Mouse (Mus musculus) midbrain, embryonic 13.5 days (tissue): ENCODE measurements around the gene Itgb1. TPM values are rescaled to one million over a fixed set of nuclear protein-coding genes. Genes with fewer than 3 reads are reported as not detected.

Experiments used
- ATAC-seq: fragments of 200-750 bp; cut with Nextera tagmentation; 2 replicates; pipeline ENCODE4 v1.8.0; 2017; ENCODE audit warnings: mild to moderate bottlenecking, moderate TSS enrichment, moderate library complexity
- H3K27ac ChIP-seq: fragments of 300-500 bp; sonication (generic); 2 replicates; pipeline ENCODE4 v1.5.1; 2015; ENCODE audit warnings: inconsistent platforms, mild to moderate bottlenecking, moderate library complexity
- H3K27me3 ChIP-seq: fragments of 300-500 bp; sonication (generic); 2 replicates; pipeline ENCODE4 v1.6.1; 2015; ENCODE audit warnings: mild to moderate bottlenecking, inconsistent platforms
- H3K36me3 ChIP-seq: fragments of 300-500 bp; sonication (generic); 2 replicates; pipeline ENCODE4 v1.6.1; 2015; ENCODE audit warnings: mild to moderate bottlenecking, inconsistent platforms
- H3K4me1 ChIP-seq: fragments of 300-500 bp; sonication (generic); replicated peaks from 2 replicates; pipeline ENCODE4 v1.6.1; 2015; ENCODE audit warnings: inconsistent platforms
- H3K4me2 ChIP-seq: fragments of 300-500 bp; sonication (generic); replicated peaks from 2 replicates; pipeline ENCODE4 v1.6.1; 2015; ENCODE audit warnings: moderate library complexity, mild to moderate bottlenecking, inconsistent platforms
- H3K4me3 ChIP-seq: fragments of 300-500 bp; sonication (generic); replicated peaks from 2 replicates; pipeline ENCODE4 v1.5.1; 2015; ENCODE audit warnings: mild to moderate bottlenecking, inconsistent platforms
- H3K9ac ChIP-seq: fragments of 300-500 bp; sonication (generic); replicated peaks from 2 replicates; pipeline ENCODE4 v1.6.1; 2015; ENCODE audit warnings: mild to moderate bottlenecking, inconsistent platforms
- H3K9me3 ChIP-seq: fragments of 300-500 bp; sonication (generic); 2 replicates; pipeline ENCODE4 v1.6.1; 2016; ENCODE audit warnings: mild to moderate bottlenecking, inconsistent platforms
- WGBS: fragments of 180-500 bp; shearing (Covaris S2); methylation state at CpG from one replicate; pipeline ENCODE4 v1.1.7; 2015; 5-methylcytosine and 5-hydroxymethylcytosine counted together
- polyA plus RNA-seq: library from polyadenylated mRNA; unstranded; fragments of >200 nt; fragmentation: Nextera tagmentation; extraction: Ambion mirVana; gene quantifications from 2 replicates; pipeline ENCODE4 v1.2.1, GENCODE M21; 2015

Itgb1 gene
- polyA plus RNA-seq, 1 experiment from 2014 or later = 86.3 TPM

DNA sequence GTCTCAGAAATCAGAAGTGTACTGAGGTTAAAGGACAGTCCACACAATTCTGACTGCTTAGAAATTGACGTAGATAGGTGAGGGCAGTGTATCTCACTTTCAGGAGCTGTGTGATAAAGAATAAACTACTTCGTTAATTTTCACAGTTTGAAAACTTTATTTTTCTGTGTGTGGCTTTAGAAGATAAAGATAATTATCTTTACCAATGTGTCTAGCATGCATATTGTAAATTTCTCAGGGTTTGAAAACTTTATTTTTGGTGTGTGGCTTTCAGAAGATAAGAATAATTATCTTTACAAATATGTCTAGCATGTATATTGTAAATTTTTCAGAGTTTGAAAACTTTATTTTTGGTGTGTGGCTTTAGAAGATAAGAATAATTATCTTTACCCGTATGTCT lies 3.2 kb downstream of the Itgb1 start:
- no peak overlapping the region for H3K9ac ChIP-seq
- 87% methylated on average over 3 of the region's 3 CpGs for WGBS
- peaks cover 31% of the 10 kb centered on the region for H3K4me1 ChIP-seq
- H3K4me2 ChIP-seq = no peak overlapping the region
- H3K27me3 ChIP-seq = no peaks in the 10 kb centered on the region
- H3K9me3 ChIP-seq = no peaks in the 10 kb centered on the region
- no peak overlapping the region for H3K4me3 ChIP-seq
- ATAC-seq = no peak
- no peak overlapping the region for H3K27ac ChIP-seq
- H3K36me3 ChIP-seq = no peaks in the 10 kb centered on the region

DNA sequence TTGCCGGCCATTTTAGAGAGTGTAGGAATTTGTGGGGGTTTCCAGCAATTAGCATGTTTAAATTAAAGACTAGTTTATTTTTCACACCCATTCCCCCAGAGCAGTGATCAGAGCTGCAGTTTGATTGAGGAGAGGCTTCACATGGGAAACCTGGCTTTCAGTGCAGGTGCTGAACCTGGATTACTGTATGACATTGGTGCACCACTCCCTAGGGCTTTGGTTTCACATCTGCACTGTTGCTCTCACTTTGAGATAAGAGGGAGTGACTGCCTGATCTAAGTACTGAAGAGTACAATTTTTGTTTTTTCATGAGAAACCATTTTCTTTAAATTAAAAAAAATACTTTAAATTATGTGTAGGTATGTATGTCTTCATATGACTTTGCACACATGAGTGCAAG lies 4.6 kb downstream of the Itgb1 start:
- no peaks in the 10 kb centered on the region for H3K9me3 ChIP-seq
- H3K27ac ChIP-seq = no peak overlapping the region
- no peaks in the 10 kb centered on the region for H3K27me3 ChIP-seq
- H3K4me3 ChIP-seq = no peak overlapping the region
- no peak overlapping the region for H3K9ac ChIP-seq
- no peaks in the 10 kb centered on the region for H3K36me3 ChIP-seq
- ATAC-seq = no peak
- WGBS = 86% methylated on average over 1 of the region's 1 CpGs
- peaks cover 35% of the 10 kb centered on the region for H3K4me1 ChIP-seq
- H3K4me2 ChIP-seq = no peak overlapping the region

- H3K27ac ChIP-seq = no peak overlapping the region
- H3K4me2 ChIP-seq = no peak overlapping the region
- H3K4me1 ChIP-seq = peaks cover 7% of the 10 kb centered on the region; the same call in 1 of the 2 replicates
- ATAC-seq = no peak
- no peak overlapping the region for H3K4me3 ChIP-seq
- WGBS = 94% methylated on average over 1 of the region's 1 CpGs
- H3K36me3 ChIP-seq = no peaks in the 10 kb centered on the region
- H3K27me3 ChIP-seq = no peaks in the 10 kb centered on the region
- no peaks in the 10 kb centered on the region for H3K9me3 ChIP-seq
- no peak overlapping the region for H3K9ac ChIP-seq
These were observed 11.4 kb downstream of the Itgb1 start for GRCm38 (mm10) chr8:128696701-128697397.

GRCm38 (mm10) chr8:128697945-128698344 lies 12.5 kb downstream of the Itgb1 start:
- no peaks in the 10 kb centered on the region for H3K27me3 ChIP-seq
- no peak overlapping the region for H3K27ac ChIP-seq
- H3K36me3 ChIP-seq = no peaks in the 10 kb centered on the region
- no peak for ATAC-seq
- H3K9me3 ChIP-seq = no peaks in the 10 kb centered on the region
- H3K4me1 ChIP-seq = peaks cover 7% of the 10 kb centered on the region; the same call in 1 of the 2 replicates
- 90% methylated on average over 3 of the region's 3 CpGs for WGBS
- H3K4me3 ChIP-seq = no peak overlapping the region
- H3K9ac ChIP-seq = no peak overlapping the region
- H3K4me2 ChIP-seq = no peak overlapping the region

DNA sequence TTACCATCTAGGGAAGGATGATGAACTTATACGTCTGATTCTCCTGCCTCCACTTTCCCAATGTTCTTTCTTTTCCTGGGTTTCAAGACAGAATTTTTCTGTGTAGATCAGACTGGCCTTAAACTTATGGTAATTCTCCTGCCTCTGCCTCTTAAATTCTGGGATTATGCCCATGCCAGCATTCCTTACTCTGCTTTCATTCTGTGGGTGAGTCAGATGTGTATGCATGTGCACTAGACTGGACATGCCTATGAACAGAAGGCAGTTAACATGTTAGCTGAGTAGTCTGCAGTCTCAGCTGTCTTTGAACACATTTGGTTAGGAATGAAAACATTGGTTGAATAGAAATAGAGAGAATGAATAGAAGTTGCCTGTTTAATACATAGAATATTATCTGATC lies 18.9 kb downstream of the Itgb1 start:
- no peak overlapping the region for H3K9ac ChIP-seq
- H3K27me3 ChIP-seq = no peaks in the 10 kb centered on the region
- H3K4me1 ChIP-seq = 0 out of 2 replicates have a peak, but pooled peaks cover 2% of the 10 kb centered on the region
- no peaks in the 10 kb centered on the region for H3K9me3 ChIP-seq
- no peak overlapping the region for H3K27ac ChIP-seq
- no peak overlapping the region for H3K4me3 ChIP-seq
- 84% methylated on average over 1 of the region's 1 CpGs for WGBS
- no peak overlapping the region for H3K4me2 ChIP-seq
- ATAC-seq = no peak
- peaks cover 11% of the 10 kb centered on the region for H3K36me3 ChIP-seq

- Histone ChIP-seq H3K4me1 (0 out of 2 replicates have a peak, but pooled peaks cover 2% of the 10 kb centered on the region), H3K36me3 (peaks cover 11% of the 10 kb centered on the region), H3K27me3 (no peaks in the 10 kb centered on the region), H3K4me3 (no peak overlapping the region), H3K4me2 (no peak overlapping the region), H3K9me3 (no peaks in the 10 kb centered on the region), H3K9ac (no peak overlapping the region), H3K27ac (no peak overlapping the region)
- no peak for ATAC-seq
- 86% methylated on average over 2 of the region's 2 CpGs for WGBS
These were observed 19.4 kb downstream of the Itgb1 start for GRCm38 (mm10) chr8:128704836-128705235.

DNA sequence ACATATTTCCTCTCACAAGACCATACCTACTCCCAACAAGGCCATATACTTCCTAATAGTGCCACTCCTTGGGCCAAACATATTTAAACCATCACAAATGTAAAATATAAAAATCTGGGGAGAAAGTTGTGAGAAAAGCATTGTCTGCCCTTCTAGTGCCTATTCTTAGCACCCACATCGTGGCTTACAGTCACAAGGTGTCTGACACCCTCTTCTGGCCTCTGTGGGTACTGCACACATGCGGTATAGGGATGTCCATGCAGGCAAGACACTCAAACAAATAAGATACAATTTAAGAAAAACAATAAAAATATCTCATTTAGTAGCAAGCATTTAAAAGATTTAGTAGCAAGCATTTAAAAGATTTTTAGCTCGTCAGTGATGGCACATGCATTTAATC lies 23.8 kb downstream of the Itgb1 start:
- WGBS = 49% methylated on average over 3 of the region's 3 CpGs
- H3K4me1 ChIP-seq = 0 out of 2 replicates have a peak, but pooled peaks cover 2% of the 10 kb centered on the region
- H3K4me2 ChIP-seq = no peak overlapping the region
- H3K27ac ChIP-seq = no peak overlapping the region
- no peak overlapping the region for H3K4me3 ChIP-seq
- no peak overlapping the region for H3K9ac ChIP-seq
- no peaks in the 10 kb centered on the region for H3K27me3 ChIP-seq
- ATAC-seq = no peak
- no peaks in the 10 kb centered on the region for H3K9me3 ChIP-seq
- peaks cover 46% of the 10 kb centered on the region for H3K36me3 ChIP-seq

DNA sequence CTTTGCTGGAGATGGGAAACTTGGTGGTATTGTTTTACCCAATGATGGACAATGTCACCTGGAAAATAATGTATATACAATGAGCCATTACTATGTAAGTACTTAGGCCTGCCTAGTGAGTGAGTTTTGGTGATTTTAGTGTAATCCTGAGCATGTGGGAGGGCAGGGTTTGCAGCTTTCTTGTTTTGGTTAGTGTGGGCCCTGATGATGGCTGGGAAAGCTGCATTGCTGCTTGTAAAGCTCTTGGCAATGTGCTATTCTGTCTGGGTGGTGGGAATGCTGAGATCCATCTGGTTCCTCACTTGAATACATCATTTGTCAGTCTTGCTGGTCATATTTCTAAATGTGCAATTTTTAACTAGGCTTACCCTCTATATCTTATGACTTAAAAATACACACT lies 30.7 kb downstream of the Itgb1 start:
- Histone ChIP-seq H3K9ac (no peak overlapping the region), H3K9me3 (no peaks in the 10 kb centered on the region), H3K4me2 (no peak overlapping the region), H3K27me3 (no peaks in the 10 kb centered on the region), H3K36me3 (peaks cover 75% of the 10 kb centered on the region), H3K4me1 (no peaks in the 10 kb centered on the region), H3K27ac (no peak overlapping the region), H3K4me3 (no peak overlapping the region)
- no peak for ATAC-seq

DNA sequence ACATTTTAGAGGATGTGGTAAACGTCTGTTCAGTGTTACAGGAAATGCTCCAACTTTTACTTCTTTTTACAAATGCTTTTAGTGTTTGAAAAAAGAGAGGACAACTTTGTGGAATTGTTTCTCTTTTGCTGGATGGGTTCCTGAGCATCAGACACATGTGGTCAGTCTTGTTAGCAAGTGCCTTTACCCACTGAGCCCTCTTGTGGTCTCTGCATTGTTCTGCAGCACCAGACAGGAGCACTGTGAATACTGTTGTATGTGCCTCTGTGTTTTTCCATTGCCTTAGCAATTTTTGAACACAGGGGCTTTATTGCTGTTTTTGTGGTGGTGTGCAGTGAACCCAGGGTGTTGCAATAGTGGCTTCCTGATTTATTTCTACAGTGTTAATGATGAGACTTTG lies 39.4 kb downstream of the Itgb1 start:
- peaks cover 6% of the 10 kb centered on the region; the same call in 1 of the 2 replicates for H3K4me1 ChIP-seq
- no peak overlapping the region for H3K4me3 ChIP-seq
- no peaks in the 10 kb centered on the region for H3K9me3 ChIP-seq
- no peak overlapping the region for H3K27ac ChIP-seq
- WGBS = 79% methylated on average over 1 of the region's 1 CpGs
- no peak overlapping the region for H3K4me2 ChIP-seq
- peaks cover 46% of the 10 kb centered on the region for H3K36me3 ChIP-seq
- no peak overlapping the region for H3K9ac ChIP-seq
- ATAC-seq = peak; percentile 75
- no peaks in the 10 kb centered on the region for H3K27me3 ChIP-seq

DNA sequence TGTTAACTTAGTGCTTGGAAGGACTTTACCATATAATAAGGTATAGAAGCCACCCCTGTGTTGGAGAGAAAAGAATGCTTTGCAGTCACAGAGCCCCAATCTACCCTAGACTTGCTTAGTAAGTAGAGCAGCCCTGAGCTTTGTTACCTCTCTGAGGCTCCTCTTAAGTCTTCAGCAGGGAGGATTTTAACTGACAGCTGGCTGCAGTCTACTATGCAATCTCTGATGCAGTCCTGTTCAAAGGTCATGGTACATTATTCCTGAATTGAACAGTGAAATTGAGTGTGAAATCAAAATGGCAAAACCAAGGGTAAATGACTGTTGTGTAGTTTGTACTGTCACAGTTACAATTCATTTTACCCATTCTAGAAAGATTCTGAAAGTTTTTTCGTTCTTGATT lies 41.8 kb downstream of the Itgb1 start:
- Histone ChIP-seq H3K36me3 (peaks cover 43% of the 10 kb centered on the region), H3K4me1 (peaks cover 21% of the 10 kb centered on the region), H3K4me2 (no peak overlapping the region), H3K27me3 (no peaks in the 10 kb centered on the region), H3K27ac (peak overlapping the region; percentile 44), H3K9me3 (no peaks in the 10 kb centered on the region), H3K9ac (no peak overlapping the region), H3K4me3 (no peak overlapping the region)
- WGBS = 44% methylated on average over 1 of the region's 1 CpGs
- peak; percentile 86 for ATAC-seq

- Histone ChIP-seq H3K9me3 (no peaks in the 10 kb centered on the region), H3K4me2 (no peak overlapping the region), H3K27me3 (no peaks in the 10 kb centered on the region), H3K36me3 (peaks cover 53% of the 10 kb centered on the region), H3K9ac (no peak overlapping the region; the same call in 1 of the 2 replicates), H3K27ac (peak overlapping the region; percentile 71; the same call in 1 of the 2 replicates), H3K4me3 (no peak overlapping the region), H3K4me1 (peaks cover 23% of the 10 kb centered on the region)
- 25% methylated on average over 2 of the region's 2 CpGs for WGBS
- ATAC-seq = peak; percentile 93
These were observed 46.8 kb downstream of the Itgb1 start for GRCm38 (mm10) chr8:128732254-128732653.

DNA sequence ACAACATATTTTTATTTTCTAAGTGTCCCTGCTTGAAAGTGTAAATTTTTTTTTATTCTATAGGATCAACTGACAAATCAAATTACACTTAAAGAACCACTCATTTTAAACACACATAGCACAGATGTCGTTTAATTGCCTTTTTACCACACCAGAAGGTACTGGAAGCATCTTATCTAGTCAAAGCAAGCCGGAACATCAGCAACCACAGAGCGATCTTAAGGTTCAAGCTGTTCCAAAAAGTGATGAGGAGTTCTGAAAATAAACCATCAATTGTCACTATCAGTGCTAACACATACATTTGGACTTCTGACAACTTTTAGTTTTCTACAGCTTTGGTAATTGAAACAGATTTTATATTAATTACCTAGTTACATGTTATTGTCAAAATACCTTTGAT lies 48.7 kb downstream of the Itgb1 start:
- no peak for ATAC-seq
- 95% methylated on average over 3 of the region's 3 CpGs for WGBS
- H3K4me2 ChIP-seq = no peak overlapping the region
- no peak overlapping the region for H3K27ac ChIP-seq
- peaks cover 23% of the 10 kb centered on the region for H3K4me1 ChIP-seq
- H3K4me3 ChIP-seq = no peak overlapping the region
- H3K9me3 ChIP-seq = no peaks in the 10 kb centered on the region
- H3K27me3 ChIP-seq = no peaks in the 10 kb centered on the region
- H3K9ac ChIP-seq = no peak overlapping the region
- H3K36me3 ChIP-seq = peaks cover 58% of the 10 kb centered on the region

DNA sequence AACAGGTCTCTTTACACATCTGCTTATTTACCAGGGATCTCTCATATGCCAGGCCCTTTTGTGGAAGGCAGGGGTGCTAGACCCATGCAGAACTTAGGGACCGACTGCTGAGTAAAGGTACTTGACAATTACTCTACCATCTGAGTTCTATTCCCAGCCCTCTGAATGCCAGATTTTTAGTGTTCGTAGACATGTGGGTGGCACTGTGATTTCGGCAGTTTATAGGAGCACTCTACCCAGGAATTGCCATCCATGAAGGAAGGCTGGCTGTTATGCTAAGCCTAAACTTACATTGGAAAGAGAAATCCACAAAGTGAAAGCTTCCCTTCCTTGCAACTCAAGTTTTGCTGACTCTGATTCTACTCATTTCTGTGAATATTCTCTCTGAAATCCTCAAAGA lies 50.2 kb downstream of the Itgb1 start:
- Histone ChIP-seq H3K36me3 (peaks cover 56% of the 10 kb centered on the region), H3K27ac (no peak overlapping the region), H3K27me3 (no peaks in the 10 kb centered on the region), H3K9me3 (no peaks in the 10 kb centered on the region), H3K9ac (no peak overlapping the region), H3K4me2 (no peak overlapping the region), H3K4me1 (peaks cover 20% of the 10 kb centered on the region), H3K4me3 (no peak overlapping the region)
- 97% methylated on average over 3 of the region's 3 CpGs for WGBS
- no peak for ATAC-seq
